Mouse (Mus musculus) heart, adult 2 months (tissue): ENCODE measurements around the gene Elob. TPM values are rescaled to one million over a fixed set of nuclear protein-coding genes. Genes with fewer than 3 reads are reported as not detected.

Experiments
- DNase-seq, 2 experiments: peaks; one replicate each; pipeline ENCODE4 v3.0.0; 2021
- H3K27ac ChIP-seq: fragments of 200-600 bp; 2 replicates; pipeline ENCODE4 v1.8.1; 2022
- H3K27me3 ChIP-seq: fragments of 200-500 bp; 2 replicates; pipeline ENCODE4 v1.6.1; 2012; ENCODE audit warnings: mild to moderate bottlenecking, low read length, inconsistent platforms, mixed read lengths; ENCODE audit not compliant: control insufficient read depth, insufficient read depth
- H3K36me3 ChIP-seq: fragments of 200-500 bp; 2 replicates; pipeline ENCODE4 v1.6.1; 2012; ENCODE audit warnings: low read length, inconsistent platforms; ENCODE audit not compliant: control insufficient read depth, insufficient read depth
- H3K4me1 ChIP-seq: fragments of 200-500 bp; 2 replicates; pipeline ENCODE4 v1.6.1; 2011; ENCODE audit warnings: low read length; ENCODE audit not compliant: control insufficient read depth, insufficient read depth
- H3K4me3 ChIP-seq: fragments of 200-600 bp; 2 replicates; pipeline ENCODE4 v1.8.1; 2022
- H3K79me2 ChIP-seq: fragments of 200-500 bp; replicated peaks from 2 replicates; pipeline ENCODE4 v1.6.1; 2012; ENCODE audit warnings: mild to moderate bottlenecking, inconsistent platforms, low read length, moderate library complexity, mixed read lengths; ENCODE audit not compliant: control insufficient read depth, insufficient read depth
- H3K9ac ChIP-seq: fragments of 200-500 bp; 2 replicates; pipeline ENCODE4 v1.6.1; 2012; ENCODE audit warnings: low read depth, mild to moderate bottlenecking, control low read depth, inconsistent platforms, low read length, mixed read lengths
- CTCF ChIP-seq: fragments of 200-600 bp; IDR thresholded peaks from 2 replicates; pipeline ENCODE4 v1.8.1; 2022; ENCODE audit warnings: antibody characterized with exemption, mild to moderate bottlenecking, moderate library complexity
- EP300 ChIP-seq: fragments of 200-500 bp; IDR thresholded peaks from 2 replicates; pipeline ENCODE4 v1.6.1; 2011; ENCODE audit warnings: low read depth, low read length, control low read depth; ENCODE audit not compliant: insufficient read depth
- POLR2A ChIP-seq: fragments of 200-500 bp; IDR thresholded peaks from 2 replicates; pipeline ENCODE4 v1.6.1; 2011; ENCODE audit warnings: mild to moderate bottlenecking, low read depth, low read length, control low read depth; ENCODE audit not compliant: insufficient read depth
- WGBS: fragments of 180-500 bp; shearing (Covaris S2); methylation state at CpG from one replicate; pipeline ENCODE4 v1.1.7; 2018; 5-methylcytosine and 5-hydroxymethylcytosine counted together
- intact Hi-C: fragments of 180-260 bp; cut with DNase I; formaldehyde crosslinking; loops from one replicate; pipeline ENCODE4 v1.15.1; 2025
- microRNA-seq, 2 experiments: library from miRNA; unstranded; fragments of <30 nt; microRNA quantifications; one replicate each; pipeline ENCODE4 v1.2.0; 2021
- polyA plus RNA-seq: library from polyadenylated mRNA; depleted of rRNA; stranded (reverse); fragments of >200 nt; gene quantifications from 2 replicates; pipeline ENCODE4 v1.2.3, GENCODE M21; 2012; rRNA removed
- total RNA-seq, 2 experiments: library from RNA; stranded (reverse); gene quantifications; 2 replicates each; pipeline ENCODE4 v1.2.3; 2021

The Elob gene
- total and polyA plus RNA-seq, 3 experiments: 325 to 511 (median 371) TPM

DNA sequence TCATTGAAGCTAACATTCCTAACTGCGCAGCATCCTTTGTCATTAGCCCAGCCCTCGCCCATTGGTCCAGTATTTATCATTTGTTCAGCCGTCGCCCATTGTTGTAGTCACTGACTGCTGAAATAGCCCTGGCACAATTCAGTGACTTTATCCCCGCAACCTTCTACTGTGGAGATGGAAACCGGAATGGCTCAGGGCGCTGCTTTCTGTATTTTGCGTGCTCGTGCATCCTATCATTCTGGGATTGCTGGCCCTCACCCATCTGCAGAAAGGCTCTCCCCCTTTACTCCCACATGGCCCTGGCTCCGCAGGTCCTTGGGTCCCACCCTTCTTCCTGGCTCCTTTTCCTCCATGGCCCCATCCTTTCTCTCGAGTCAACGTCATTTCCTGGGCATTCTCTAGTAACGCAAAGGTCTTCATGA, 42.4 kb downstream of the Elob start:
- H3K27ac ChIP-seq: no peak overlapping the region
- no peak for DNase-seq
- H3K79me2 ChIP-seq: no peaks in the 10 kb centered on the region
- peak overlapping the region; percentile 53 for H3K4me3 ChIP-seq
- 14% methylated on average over 13 of the region's 13 CpGs for WGBS
- intact Hi-C loops: loop anchor here (5.0 kb wide), 1 partner anchor 39 kb away; the partner anchor contains the start of gene Kremen2
- peaks cover 6% of the 10 kb centered on the region for H3K4me1 ChIP-seq
- TF ChIP-seq POLR2A (no peak), EP300 (no peak), CTCF (no peak; the same call in 1 of the 2 replicates)
- H3K9ac ChIP-seq: no peak overlapping the region
- no peaks in the 10 kb centered on the region for H3K36me3 ChIP-seq
- no peaks in the 10 kb centered on the region for H3K27me3 ChIP-seq

DNA sequence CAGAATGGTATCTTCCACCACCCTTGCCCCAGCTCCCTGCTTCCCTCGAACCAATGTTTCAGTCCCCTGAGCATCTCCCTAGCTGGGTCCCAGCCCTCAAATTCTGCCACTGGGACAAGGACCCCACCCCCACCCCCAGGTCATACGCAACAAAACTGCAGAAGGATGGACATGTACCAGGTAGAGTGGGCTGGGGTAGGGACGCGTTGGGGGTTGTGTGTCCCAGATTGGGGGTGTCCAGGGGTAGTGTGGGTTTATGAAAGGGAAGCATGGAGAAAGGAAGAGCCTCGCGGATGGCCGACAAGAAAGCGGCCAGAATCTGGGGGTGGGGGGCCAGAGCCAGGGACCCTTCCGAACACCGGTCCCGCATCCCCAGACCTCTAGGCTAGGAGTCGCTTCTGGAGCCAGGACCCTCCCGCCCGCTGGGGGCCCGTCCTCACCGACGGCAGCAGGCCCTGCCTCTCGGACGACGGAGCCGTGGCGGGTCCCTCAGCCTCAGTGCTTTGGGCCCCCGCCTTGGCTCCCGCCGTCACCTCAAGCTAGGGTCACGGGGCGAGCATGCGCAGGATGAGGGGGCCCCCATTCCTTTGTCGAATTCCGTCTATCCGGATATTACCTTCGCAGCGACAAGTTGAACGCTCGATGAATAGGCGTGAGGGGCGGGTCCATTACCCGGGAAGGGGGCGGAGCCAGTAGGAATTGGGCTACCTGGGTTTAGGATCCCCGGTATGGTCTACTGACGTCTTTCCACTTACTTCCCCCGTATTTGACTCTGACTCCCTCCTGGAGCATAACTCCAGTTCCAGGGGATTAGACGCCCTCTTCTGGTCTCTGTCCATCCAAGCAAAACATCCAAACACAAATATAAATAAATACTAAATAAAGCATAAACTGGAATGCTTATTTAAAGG, 43.1 kb downstream of the Elob start, which contains the start of gene Flywch2:
Gene Flywch2, minus strand, starts transcription at position 521 of the 911 bp plus-strand sequence.
- peak; percentile 68 to 73 for DNase-seq
- Histone ChIP-seq H3K9ac (peak within 1 kb of the TSS; percentile 65), H3K4me1 (peaks cover 4% of the 10 kb centered on the region), H3K27ac (no peak within 1 kb of the TSS; the same call in 1 of the 2 replicates), H3K27me3 (no peaks in the 10 kb centered on the region), H3K4me3 (peak within 1 kb of the TSS; percentile 53), H3K79me2 (no peaks in the 10 kb centered on the region), H3K36me3 (no peaks in the 10 kb centered on the region)
- TF ChIP-seq EP300: no peak
- TF ChIP-seq POLR2A: no peak
- peak; percentile 55 for TF ChIP-seq CTCF
- 8% methylated on average over 43 of the region's 43 CpGs for WGBS
- intact Hi-C loops: loop anchor here (5.0 kb wide), 1 partner anchor 39 kb away; the partner anchor contains the start of gene Kremen2

DNA sequence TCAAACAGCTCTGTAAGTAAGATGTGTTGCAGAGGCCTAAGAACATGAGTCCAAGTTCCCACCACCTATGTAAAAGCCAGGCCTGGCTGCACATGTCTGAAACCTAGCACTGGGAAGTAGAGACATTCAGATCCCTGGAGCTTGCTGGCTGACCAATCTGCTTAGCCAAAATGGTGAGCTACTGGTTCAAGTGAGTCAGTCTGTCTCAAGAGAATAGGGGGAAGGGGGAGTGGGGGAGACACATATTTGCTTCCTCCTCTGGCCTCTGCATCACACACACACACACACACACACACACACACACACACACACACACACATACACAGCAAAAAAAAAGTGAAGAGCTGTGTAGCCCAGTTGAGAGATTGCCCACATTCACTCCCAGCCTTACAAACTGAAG, 45.6 kb downstream of the Elob start:
- TF ChIP-seq EP300 (no peak), CTCF (no peak), POLR2A (no peak)
- no peak overlapping the region for H3K27ac ChIP-seq
- no peak overlapping the region for H3K4me3 ChIP-seq
- no peaks in the 10 kb centered on the region for H3K36me3 ChIP-seq
- H3K27me3 ChIP-seq: no peaks in the 10 kb centered on the region
- intact Hi-C loops: no loop called here
- H3K9ac ChIP-seq: no peak overlapping the region
- H3K79me2 ChIP-seq: no peaks in the 10 kb centered on the region
- DNase-seq: no peak
- no peaks in the 10 kb centered on the region; the same call in 1 of the 2 replicates for H3K4me1 ChIP-seq

DNA sequence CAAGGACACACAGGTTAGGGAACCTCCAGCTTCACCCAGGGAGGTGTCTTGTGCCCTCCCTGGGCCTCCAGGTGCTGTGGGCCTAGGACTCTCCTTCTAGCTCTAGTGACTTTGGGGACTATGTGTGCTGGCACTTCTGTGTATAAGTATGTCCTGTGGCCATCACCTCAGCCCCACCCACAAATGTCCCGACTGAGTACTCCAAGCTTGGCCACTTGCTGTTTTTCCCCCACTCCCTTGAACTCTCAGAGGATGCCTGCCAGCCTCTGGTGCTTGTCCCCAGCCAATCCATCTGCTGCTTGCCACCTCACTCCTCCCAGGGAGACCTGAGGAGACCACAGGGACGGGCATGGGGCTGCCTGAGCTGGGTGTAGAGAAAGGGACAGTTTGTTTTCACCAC, 50.5 kb downstream of the Elob start:
- intact Hi-C loops: no loop called here
- H3K27ac ChIP-seq: no peak overlapping the region
- H3K4me3 ChIP-seq: no peak overlapping the region
- no peaks in the 10 kb centered on the region for H3K27me3 ChIP-seq
- H3K79me2 ChIP-seq: no peaks in the 10 kb centered on the region
- H3K9ac ChIP-seq: no peak overlapping the region
- no peaks in the 10 kb centered on the region for H3K36me3 ChIP-seq
- H3K4me1 ChIP-seq: no peaks in the 10 kb centered on the region
- no peak for TF ChIP-seq POLR2A
- 49% methylated on average over 2 of the region's 2 CpGs for WGBS
- no peak for DNase-seq

DNA sequence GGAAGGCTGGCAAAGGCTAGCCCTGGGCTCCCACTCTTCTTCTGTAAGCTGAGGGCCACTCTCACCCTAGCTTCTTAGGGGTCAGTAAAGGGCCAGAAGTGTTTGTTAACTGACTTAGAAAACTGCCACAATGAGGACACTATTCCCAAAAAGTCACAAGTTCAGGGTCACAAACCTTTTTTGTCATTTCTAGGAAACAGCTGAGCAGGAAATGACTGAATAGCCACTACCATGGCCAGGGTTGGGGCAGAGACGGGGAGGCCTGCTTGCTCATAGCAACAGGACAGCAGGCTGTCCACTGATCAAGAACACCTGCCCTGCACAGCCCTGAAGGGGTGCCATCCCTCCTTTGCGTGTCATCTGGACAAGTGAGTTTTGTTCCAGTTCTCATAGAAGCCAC, 51.8 kb downstream of the Elob start:
- WGBS: 43% methylated on average over 2 of the region's 2 CpGs
- intact Hi-C loops: no loop called here
- TF ChIP-seq CTCF (no peak), POLR2A (no peak), EP300 (no peak)

DNA sequence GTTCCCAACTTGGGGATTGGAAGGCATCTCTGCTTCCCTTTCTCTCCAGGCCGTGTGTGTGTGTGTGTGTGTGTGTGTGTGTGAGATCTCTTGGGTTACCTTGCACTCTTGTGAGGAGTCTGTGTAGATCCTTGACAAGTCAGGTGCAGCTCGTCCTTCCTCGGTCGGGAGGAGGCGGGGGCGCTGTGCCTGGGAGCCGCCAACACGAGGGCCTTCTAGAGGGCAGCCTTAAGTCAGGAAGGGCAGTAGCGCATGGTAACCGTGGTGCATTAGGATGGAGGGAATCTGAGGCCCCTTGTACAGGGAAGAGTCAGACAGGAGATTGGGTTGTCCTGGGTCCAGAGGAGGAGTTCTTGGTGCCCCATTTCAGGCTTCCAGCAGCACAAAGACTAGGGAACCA, 52.7 kb downstream of the Elob start:
- H3K4me3 ChIP-seq: no peak overlapping the region
- intact Hi-C loops: no loop called here
- H3K79me2 ChIP-seq: no peaks in the 10 kb centered on the region
- H3K36me3 ChIP-seq: no peaks in the 10 kb centered on the region
- no peak for DNase-seq
- H3K27me3 ChIP-seq: no peaks in the 10 kb centered on the region
- no peaks in the 10 kb centered on the region for H3K4me1 ChIP-seq
- TF ChIP-seq EP300 (no peak), CTCF (no peak), POLR2A (no peak)
- no peak overlapping the region for H3K27ac ChIP-seq
- WGBS: 83% methylated on average over 10 of the region's 10 CpGs
- no peak overlapping the region for H3K9ac ChIP-seq

More for the DNA sequence above, 51.8 kb downstream of the Elob start:
- Histone ChIP-seq H3K4me1 (no peaks in the 10 kb centered on the region), H3K4me3 (no peak overlapping the region), H3K36me3 (no peaks in the 10 kb centered on the region), H3K27ac (no peak overlapping the region), H3K9ac (no peak overlapping the region), H3K27me3 (no peaks in the 10 kb centered on the region), H3K79me2 (no peaks in the 10 kb centered on the region)
- no peak for DNase-seq

Small RNA genes within 50 kb of the gene (microRNA-seq; reads per million reads assigned to microRNA genes)
- gene Mir5125: 2.7 to 4.5 reads per million in 2 experiments

Other genes with a start within 250 kb of the Elob start
- gene Zfp13, start 229.6 kb downstream of the Elob start, total RNA-seq: 1 to 10 TPM; 2.2 to 2.8 TPM
- 3.2 and 3.6 TPM in 2 replicates for gene Zfp13, start 229.6 kb downstream of the Elob start, polyA plus RNA-seq
- gene Zscan10, start 228.3 kb downstream of the Elob start, total RNA-seq: not detected
- not detected in 2 replicates for gene Zscan10, start 228.3 kb downstream of the Elob start, polyA plus RNA-seq
- under 1 TPM; 0.09 to 0.10 TPM for gene Mmp25, start 183.9 kb downstream of the Elob start, total RNA-seq
- 0.18 and 0.21 TPM in 2 replicates for gene Mmp25, start 183.9 kb downstream of the Elob start, polyA plus RNA-seq
- not detected for gene Bicdl2, start 168.6 kb downstream of the Elob start, total RNA-seq
- gene Bicdl2, start 168.6 kb downstream of the Elob start, polyA plus RNA-seq: not detected in 2 replicates
- 100 to 1,000 TPM; 172 to 215 TPM for gene Hcfc1r1, start 155.5 kb downstream of the Elob start, total RNA-seq
- gene Hcfc1r1, start 155.5 kb downstream of the Elob start, polyA plus RNA-seq: 494 and 575 TPM in 2 replicates
- gene Thoc6, start 155.3 kb downstream of the Elob start, total RNA-seq: 1 to 10 TPM; 9.6 to 9.7 TPM
- gene Thoc6, start 155.3 kb downstream of the Elob start, polyA plus RNA-seq: 14.4 and 15.3 TPM in 2 replicates
- gene Tnfrsf12a, start 151.7 kb downstream of the Elob start, total RNA-seq: 10 to 100 TPM; 80.1 to 82.5 TPM
- gene Tnfrsf12a, start 151.7 kb downstream of the Elob start, polyA plus RNA-seq: 28.1 and 37.9 TPM in 2 replicates
- not detected for gene Cldn6, start 149.9 kb downstream of the Elob start, total RNA-seq
- not detected in 2 replicates for gene Cldn6, start 149.9 kb downstream of the Elob start, polyA plus RNA-seq
- gene Cldn9, start 145.1 kb downstream of the Elob start, total RNA-seq: not detected
- gene Cldn9, start 145.1 kb downstream of the Elob start, polyA plus RNA-seq: not detected in 2 replicates
- gene 1520401A03Rik, start 106.4 kb downstream of the Elob start, total RNA-seq: not detected
- gene 1520401A03Rik, start 106.4 kb downstream of the Elob start, polyA plus RNA-seq: not detected in 2 replicates
- 1 to 10 TPM; 1.2 to 1.6 TPM for gene Pkmyt1, start 102.8 kb downstream of the Elob start, total RNA-seq
- 3.9 and 5.6 TPM in 2 replicates for gene Pkmyt1, start 102.8 kb downstream of the Elob start, polyA plus RNA-seq
- 10 to 100 TPM; 25.5 to 27.2 TPM for gene Paqr4, start 88.3 kb downstream of the Elob start, total RNA-seq
- 30.7 and 33.2 TPM in 2 replicates for gene Paqr4, start 88.3 kb downstream of the Elob start, polyA plus RNA-seq
- gene Kremen2, start 83.3 kb downstream of the Elob start, total RNA-seq: not detected
- gene Kremen2, start 83.3 kb downstream of the Elob start, polyA plus RNA-seq: 0.06 and 0.27 TPM in 2 replicates
- gene Flywch1, start 57.5 kb downstream of the Elob start, total RNA-seq: 10 to 100 TPM; 39.4 to 40.1 TPM
- gene Flywch1, start 57.5 kb downstream of the Elob start, polyA plus RNA-seq: 25.9 and 33.4 TPM in 2 replicates
- gene Flywch2, start 43.1 kb downstream of the Elob start, total RNA-seq: under 1 TPM; 0.27 to 0.50 TPM
- gene Flywch2, start 43.1 kb downstream of the Elob start, polyA plus RNA-seq: 1.3 and 1.5 TPM in 2 replicates
- 100 to 1,000 TPM; 157 to 161 TPM for gene Srrm2, start 38.6 kb downstream of the Elob start, total RNA-seq
- 318 and 320 TPM in 2 replicates for gene Srrm2, start 38.6 kb downstream of the Elob start, polyA plus RNA-seq
- not detected for gene Prss33, start 6.9 kb upstream of the Elob start, total RNA-seq
- gene Prss33, start 6.9 kb upstream of the Elob start, polyA plus RNA-seq: not detected in 2 replicates
- not detected for gene Prss32, start 14.7 kb upstream of the Elob start, total RNA-seq
- 0.16 TPM in 1 of 2 replicates, not detected in the other for gene Prss32, start 14.7 kb upstream of the Elob start, polyA plus RNA-seq
- under 1 TPM in 1 of 2 experiments, not detected in 1; 0.29 TPM for gene Prss41, start 15.0 kb upstream of the Elob start, total RNA-seq
- not detected in 2 replicates for gene Prss41, start 15.0 kb upstream of the Elob start, polyA plus RNA-seq
- gene Prss21, start 38.9 kb upstream of the Elob start, total RNA-seq: not detected
- not detected in 2 replicates for gene Prss21, start 38.9 kb upstream of the Elob start, polyA plus RNA-seq
- not detected for gene Dcpp1, start 51.7 kb upstream of the Elob start, total RNA-seq
- gene Dcpp1, start 51.7 kb upstream of the Elob start, polyA plus RNA-seq: not detected in 2 replicates
- gene Dcpp2, start 51.7 kb upstream of the Elob start, total RNA-seq: not detected
- not detected in 2 replicates for gene Dcpp2, start 51.7 kb upstream of the Elob start, polyA plus RNA-seq
- gene Dcpp3, start 88.3 kb upstream of the Elob start, total RNA-seq: not detected
- not detected in 2 replicates for gene Dcpp3, start 88.3 kb upstream of the Elob start, polyA plus RNA-seq
- gene Sbp, start 112.5 kb upstream of the Elob start, total RNA-seq: not detected
- gene Sbp, start 112.5 kb upstream of the Elob start, polyA plus RNA-seq: not detected in 2 replicates
- gene Sbpl, start 126.1 kb upstream of the Elob start, total RNA-seq: not detected
- gene Sbpl, start 126.1 kb upstream of the Elob start, polyA plus RNA-seq: not detected in 2 replicates
- gene Prss30, start 151.4 kb upstream of the Elob start, total RNA-seq: not detected
- 0.12 TPM in 2 replicates for gene Prss30, start 151.4 kb upstream of the Elob start, polyA plus RNA-seq
- gene Prss22, start 169.0 kb upstream of the Elob start, total RNA-seq: not detected
- not detected in 2 replicates for gene Prss22, start 169.0 kb upstream of the Elob start, polyA plus RNA-seq
- not detected for gene Prss27, start 209.0 kb upstream of the Elob start, total RNA-seq
- not detected in 2 replicates for gene Prss27, start 209.0 kb upstream of the Elob start, polyA plus RNA-seq
- gene Kctd5, start 244.3 kb upstream of the Elob start, total RNA-seq: 1 to 10 TPM; 8.4 to 9.1 TPM
- gene Kctd5, start 244.3 kb upstream of the Elob start, polyA plus RNA-seq: 9.8 and 12.8 TPM in 2 replicates